Mouse (Mus musculus) macrophage (primary cell): ENCODE data around the gene Clasp1. TPM values are rescaled to one million over a fixed set of nuclear protein-coding genes. Genes with fewer than 3 reads are reported as not detected.

Experiments used
- H3K27ac ChIP-seq: fragments of 350-480 bp; formaldehyde crosslinking; 2 replicates; pipeline ENCODE4 v1.9.0; 2021
- H3K36me3 ChIP-seq: fragments of 350-480 bp; formaldehyde crosslinking; 2 replicates; pipeline ENCODE4 v1.9.0; 2021; ENCODE audit errors: inconsistent target
- H3K4me3 ChIP-seq: fragments of 350-480 bp; formaldehyde crosslinking; 2 replicates; pipeline ENCODE4 v1.9.0; 2021; ENCODE audit errors: inconsistent target
- H3K79me2 ChIP-seq: fragments of 350-480 bp; formaldehyde crosslinking; 2 replicates; pipeline ENCODE4 v1.9.0; 2021; ENCODE audit errors: inconsistent target
- WGBS: methylation state at CpG from one replicate; pipeline ENCODE4 v1.1.7; 2026; ENCODE audit warnings: inconsistent platforms; ENCODE audit not compliant: missing documents; 5-methylcytosine and 5-hydroxymethylcytosine counted together
- polyA plus RNA-seq: library from polyadenylated mRNA; stranded (reverse); fragments of 250-400 nt; gene quantifications from 3 replicates; pipeline ENCODE4 v1.2.4, GENCODE M21; 2018; ENCODE audit warnings: inconsistent platforms

Clasp1 gene
- polyA plus RNA-seq, 1 experiment from 2014 or later: 19.4 TPM

DNA sequence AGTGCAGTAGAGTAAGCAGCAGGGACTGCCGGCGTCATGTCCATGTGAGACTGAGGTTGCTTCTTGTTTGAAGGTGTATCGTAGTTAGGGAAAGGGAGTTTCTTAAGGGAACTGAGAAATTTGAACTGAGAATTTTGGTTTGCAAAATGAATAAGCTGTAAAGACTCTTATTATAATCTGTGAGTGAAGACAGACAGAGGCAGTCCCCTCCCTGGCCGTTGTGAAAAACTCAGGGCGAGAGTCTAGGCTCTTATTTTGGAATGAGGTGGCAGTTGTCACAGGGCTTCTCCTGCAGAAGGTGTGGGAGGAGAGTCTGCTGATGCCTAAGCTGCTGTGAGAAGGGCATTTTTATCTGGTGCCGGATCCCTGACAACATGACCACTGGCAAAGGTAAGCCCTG lies 92.8 kb downstream of the Clasp1 start:
- Histone ChIP-seq H3K27ac (no peak overlapping the region), H3K36me3 (no peaks in the 10 kb centered on the region), H3K4me3 (no peak overlapping the region), H3K79me2 (no peaks in the 10 kb centered on the region)
- 94% methylated on average over 6 of the region's 6 CpGs for WGBS

DNA sequence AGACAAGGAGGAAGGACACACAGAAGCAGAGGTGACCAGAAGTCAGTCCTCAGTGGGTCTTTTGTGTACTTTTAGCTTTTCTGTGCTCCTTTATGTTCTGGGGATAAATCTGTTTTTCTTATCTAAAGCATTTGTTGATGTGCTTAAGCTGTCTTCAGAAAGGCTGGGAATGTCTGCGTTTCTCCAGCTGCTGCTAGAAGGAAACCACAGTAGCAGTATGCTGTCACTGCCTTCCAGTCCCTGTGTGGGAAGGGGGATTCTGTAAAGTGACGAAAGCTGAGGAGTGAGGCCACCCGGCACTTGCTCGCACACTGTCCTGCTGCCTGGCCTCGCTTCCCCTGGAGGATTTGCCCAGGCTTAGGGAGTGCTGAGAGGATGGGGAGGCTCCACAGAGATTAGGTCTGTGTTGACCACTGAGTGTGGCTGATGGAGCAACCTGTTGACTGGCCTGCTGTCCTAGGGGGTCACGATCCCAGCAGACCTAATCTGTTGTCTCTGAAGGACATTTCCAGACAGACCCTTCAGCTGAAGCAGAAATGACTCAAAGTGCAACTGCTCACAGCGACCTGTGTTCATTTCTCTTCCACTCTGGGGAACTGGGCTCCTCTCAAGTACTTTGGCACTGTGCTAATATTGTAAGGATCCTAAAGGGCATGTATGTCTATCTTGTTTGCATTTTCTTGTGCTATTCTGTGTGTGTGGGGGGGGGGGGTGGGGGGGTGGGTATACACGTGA lies 93.6 kb downstream of the Clasp1 start:
- Histone ChIP-seq H3K36me3 (no peaks in the 10 kb centered on the region), H3K27ac (no peak overlapping the region), H3K79me2 (no peaks in the 10 kb centered on the region), H3K4me3 (no peak overlapping the region)
- WGBS: 91% methylated on average over 8 of the region's 8 CpGs

DNA sequence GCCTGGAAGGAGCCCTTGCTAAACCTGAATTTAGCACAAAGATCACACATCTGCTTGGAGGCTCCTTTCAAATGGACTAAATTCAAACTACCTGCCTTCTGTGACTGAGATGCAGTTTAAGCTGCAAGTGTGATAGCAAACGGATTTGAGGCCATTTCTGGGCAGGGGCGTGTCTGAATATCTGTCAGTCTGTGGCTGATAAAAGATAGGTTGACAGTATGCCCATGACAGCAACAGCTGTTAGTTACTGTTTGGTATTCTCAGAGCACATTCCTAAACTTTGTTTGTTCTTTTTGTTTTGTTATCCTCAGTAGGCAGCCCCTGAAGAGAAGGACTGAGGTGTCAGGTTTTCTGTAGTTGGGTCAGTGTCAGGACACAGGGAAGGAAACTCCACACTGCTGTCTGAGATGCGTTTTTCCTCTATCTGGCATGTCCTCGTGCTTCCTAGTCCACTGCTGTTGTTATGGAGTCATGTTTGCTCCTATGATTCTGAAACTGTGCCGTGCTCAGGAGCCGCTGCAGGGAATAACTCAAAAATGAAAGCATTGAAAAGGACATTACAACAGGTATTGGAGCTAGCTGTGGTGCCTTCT lies 94.7 kb downstream of the Clasp1 start:
- Histone ChIP-seq H3K27ac (no peak overlapping the region), H3K79me2 (no peaks in the 10 kb centered on the region), H3K36me3 (no peaks in the 10 kb centered on the region), H3K4me3 (no peak overlapping the region)
- WGBS: 91% methylated on average over 6 of the region's 6 CpGs

DNA sequence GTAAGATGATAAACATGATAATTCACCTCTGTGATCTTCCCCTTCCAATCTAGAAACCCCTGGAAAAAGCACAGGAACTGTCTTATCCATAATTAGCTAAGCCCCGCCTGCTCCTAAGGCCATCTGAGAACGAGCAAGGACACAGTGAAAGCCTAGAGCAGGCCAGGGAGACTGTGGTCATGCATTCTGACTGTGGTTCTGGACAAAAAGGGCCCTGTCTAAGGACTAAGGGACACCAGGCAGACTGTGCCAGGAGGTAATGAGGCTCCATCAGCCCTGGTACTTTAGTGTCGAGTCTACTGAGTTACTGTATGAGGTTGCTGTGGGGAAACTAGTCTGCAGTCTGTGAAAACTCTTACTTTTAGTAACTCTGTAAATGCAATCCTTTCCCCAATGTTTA lies 96.7 kb downstream of the Clasp1 start:
- no peaks in the 10 kb centered on the region for H3K79me2 ChIP-seq
- 95% methylated on average over 3 of the region's 3 CpGs for WGBS
- no peaks in the 10 kb centered on the region for H3K36me3 ChIP-seq
- H3K27ac ChIP-seq: no peak overlapping the region
- H3K4me3 ChIP-seq: no peak overlapping the region

DNA sequence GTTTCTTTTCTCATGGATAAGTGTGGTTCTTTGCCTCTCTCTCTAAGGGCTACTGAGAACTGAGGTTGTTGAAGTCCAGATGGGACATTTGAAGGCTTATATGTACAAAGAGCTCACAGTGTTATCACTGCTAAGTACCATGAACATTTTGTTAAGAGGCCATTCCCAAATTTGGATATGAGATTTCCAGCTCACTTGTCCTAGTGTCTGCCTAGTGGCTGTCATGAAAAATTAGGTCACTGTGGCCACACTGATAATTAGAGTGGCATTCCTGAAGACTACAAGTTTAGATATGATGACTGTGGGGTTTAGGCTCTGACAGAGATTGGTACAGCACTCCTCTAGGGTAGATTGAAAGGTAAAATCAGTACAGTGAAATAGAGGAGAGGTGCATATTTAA lies 97.2 kb downstream of the Clasp1 start:
- Histone ChIP-seq H3K4me3 (no peak overlapping the region), H3K36me3 (no peaks in the 10 kb centered on the region), H3K79me2 (no peaks in the 10 kb centered on the region), H3K27ac (no peak overlapping the region)

DNA sequence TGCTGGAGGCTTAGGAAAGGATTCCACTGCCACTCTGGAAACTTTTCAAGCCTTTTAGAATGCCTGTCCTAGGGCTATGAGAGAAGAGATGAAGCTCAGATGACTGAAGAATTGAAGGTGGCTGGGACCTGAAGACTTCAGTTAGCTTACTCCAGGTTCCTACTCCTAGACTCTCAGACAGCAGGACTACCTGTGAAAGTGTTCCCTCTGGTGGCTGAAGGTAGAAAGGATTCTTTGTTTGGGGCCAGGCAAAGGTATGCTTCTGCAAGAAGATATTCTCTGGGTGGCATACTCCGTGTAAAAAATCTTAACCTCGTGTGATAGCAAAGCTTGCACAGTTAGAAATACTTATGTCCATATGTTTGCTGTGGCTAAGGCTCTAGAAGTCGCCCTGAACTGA lies 104.0 kb downstream of the Clasp1 start:
- Histone ChIP-seq H3K4me3 (no peak overlapping the region), H3K36me3 (no peaks in the 10 kb centered on the region)

DNA sequence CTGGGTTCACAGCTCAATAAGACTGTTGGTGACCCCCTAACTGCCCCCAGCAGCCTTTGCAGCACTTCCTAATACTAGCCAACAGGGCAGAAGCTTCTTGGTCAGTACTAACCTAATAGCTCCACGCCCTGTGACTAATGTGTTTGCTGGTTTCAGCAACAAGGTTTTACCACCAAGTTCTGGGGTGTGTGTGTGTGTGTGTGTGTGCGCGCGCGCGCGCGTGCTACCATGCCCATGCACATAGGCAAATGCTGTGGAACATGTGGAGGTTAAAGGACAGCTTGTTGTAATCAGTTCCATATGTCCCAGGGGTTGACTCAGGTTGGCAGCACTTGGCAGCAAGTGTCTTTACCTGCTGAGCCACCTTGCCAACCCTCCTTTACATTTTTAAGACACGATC lies 105.7 kb downstream of the Clasp1 start:
- Histone ChIP-seq H3K36me3 (peaks cover 7% of the 10 kb centered on the region; the same call in 1 of the 2 replicates), H3K27ac (no peak overlapping the region), H3K79me2 (no peaks in the 10 kb centered on the region), H3K4me3 (no peak overlapping the region)
- 95% methylated on average over 9 of the region's 9 CpGs for WGBS

More for the DNA sequence above, 104.0 kb downstream of the Clasp1 start:
- Histone ChIP-seq H3K79me2 (no peaks in the 10 kb centered on the region), H3K27ac (no peak overlapping the region)
- WGBS: 88% methylated on average over 3 of the region's 3 CpGs

DNA sequence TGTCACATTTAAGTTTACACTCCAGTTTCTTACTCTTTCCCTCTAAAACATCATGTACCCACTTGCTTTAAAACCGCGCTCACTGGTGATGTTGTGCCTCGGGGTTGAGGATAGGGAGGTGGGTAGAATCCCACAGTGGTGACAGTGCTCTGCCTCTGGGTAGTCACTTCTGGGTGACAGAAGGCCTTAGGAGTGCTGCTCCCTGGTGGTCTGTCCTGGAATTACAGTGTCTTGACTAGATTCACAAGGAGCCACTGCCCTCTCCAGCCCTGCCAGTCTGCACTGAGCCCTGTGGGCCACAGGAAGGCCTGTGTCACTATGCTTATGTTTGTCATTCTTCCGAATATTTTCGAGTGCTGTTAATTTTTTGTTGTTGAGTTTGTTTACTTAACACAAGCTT lies 109.5 kb downstream of the Clasp1 start:
- no peaks in the 10 kb centered on the region for H3K79me2 ChIP-seq
- WGBS: 83% methylated on average over 5 of the region's 5 CpGs
- H3K4me3 ChIP-seq: no peak overlapping the region
- H3K36me3 ChIP-seq: peaks cover 44% of the 10 kb centered on the region
- H3K27ac ChIP-seq: no peak overlapping the region

DNA sequence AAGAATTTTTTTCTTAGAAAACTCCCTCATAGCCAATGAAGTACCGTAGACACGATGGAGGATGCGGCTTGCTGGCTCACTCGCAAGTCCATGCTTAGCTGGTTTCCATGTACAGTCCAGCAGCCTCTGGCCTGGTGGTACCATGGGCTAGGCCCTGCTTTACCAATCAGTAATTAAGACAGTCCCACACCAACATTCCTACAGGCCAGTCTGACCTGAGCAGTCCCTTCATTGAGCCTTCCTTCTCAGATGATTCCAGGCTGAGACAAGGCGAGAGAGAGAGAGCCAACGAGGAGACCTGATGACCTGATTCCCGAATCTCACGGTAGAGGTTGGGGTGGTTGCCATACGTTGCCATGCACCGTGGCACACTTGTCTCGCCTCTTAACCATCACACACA lies 111.7 kb downstream of the Clasp1 start:
- 94% methylated on average over 10 of the region's 11 CpGs for WGBS
- no peak overlapping the region for H3K4me3 ChIP-seq
- peaks cover 59% of the 10 kb centered on the region for H3K36me3 ChIP-seq
- no peaks in the 10 kb centered on the region for H3K79me2 ChIP-seq
- H3K27ac ChIP-seq: no peak overlapping the region

DNA sequence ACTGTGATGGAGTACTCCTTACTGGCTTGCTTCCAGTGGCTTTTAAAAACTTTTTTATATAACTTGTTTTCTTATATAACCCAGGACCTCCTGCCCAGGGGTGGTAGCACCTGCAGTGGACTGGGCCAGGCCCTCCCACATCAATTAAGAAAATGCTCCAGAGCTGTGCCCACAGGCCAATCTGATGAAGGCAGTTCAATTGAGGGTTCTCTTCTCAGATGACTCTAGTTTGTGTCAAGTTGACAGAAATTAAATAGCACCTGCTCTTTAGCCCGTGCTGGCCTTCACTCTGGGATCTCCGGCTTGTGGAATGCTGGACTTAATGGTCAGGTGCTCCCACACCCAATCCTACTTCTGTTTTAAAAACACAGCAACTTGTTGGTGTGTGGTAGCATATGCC lies 112.8 kb downstream of the Clasp1 start:
- Histone ChIP-seq H3K4me3 (no peak overlapping the region), H3K27ac (no peak overlapping the region), H3K36me3 (peaks cover 59% of the 10 kb centered on the region), H3K79me2 (no peaks in the 10 kb centered on the region)
- 95% methylated on average over 2 of the region's 2 CpGs for WGBS

DNA sequence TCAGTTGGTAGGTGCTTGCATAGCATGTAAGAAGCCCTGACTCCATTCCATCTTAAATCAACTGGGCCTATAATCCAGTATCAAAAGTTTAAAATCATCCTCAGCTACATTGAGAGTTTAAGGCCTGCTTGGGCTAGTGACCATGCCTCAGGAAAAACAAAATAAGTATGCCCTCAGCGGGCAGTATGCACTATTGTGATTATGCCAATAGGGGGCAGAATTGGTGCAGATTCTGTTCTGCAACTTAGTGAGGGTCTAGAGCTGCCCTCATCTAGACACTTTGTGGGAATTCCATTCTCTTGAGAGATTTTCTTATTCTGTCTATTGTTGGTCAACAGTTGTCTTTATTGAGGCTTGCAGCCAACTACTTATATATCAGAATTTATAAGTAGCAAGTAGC lies 116.9 kb downstream of the Clasp1 start:
- Histone ChIP-seq H3K36me3 (peaks cover 64% of the 10 kb centered on the region), H3K27ac (no peak overlapping the region), H3K4me3 (no peak overlapping the region), H3K79me2 (no peaks in the 10 kb centered on the region)
- WGBS: 100% methylated on average over 1 of the region's 1 CpGs

DNA sequence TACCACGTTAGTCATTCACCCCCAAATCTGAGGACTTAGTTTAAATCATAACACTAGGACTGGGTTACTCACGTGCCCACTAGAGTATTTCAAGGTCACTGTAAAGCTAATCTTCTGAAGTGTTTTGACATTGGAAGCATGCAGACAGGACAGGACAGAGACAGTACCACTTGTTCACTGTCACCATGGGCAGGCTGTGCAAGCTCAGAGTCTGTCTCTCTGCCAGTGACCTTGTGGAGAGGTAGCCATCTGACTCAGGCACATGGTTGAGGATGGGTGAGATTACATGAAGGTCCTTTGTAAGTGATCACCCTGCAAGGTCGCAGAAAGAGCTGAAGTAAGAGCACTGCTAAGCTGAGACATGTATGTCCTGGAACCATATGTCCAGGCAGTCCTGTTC lies 122.1 kb downstream of the Clasp1 start:
- H3K4me3 ChIP-seq: no peak overlapping the region
- H3K27ac ChIP-seq: no peak overlapping the region
- H3K36me3 ChIP-seq: peaks cover 44% of the 10 kb centered on the region; the same call in 1 of the 2 replicates
- WGBS: 94% methylated on average over 3 of the region's 3 CpGs
- H3K79me2 ChIP-seq: no peaks in the 10 kb centered on the region

DNA sequence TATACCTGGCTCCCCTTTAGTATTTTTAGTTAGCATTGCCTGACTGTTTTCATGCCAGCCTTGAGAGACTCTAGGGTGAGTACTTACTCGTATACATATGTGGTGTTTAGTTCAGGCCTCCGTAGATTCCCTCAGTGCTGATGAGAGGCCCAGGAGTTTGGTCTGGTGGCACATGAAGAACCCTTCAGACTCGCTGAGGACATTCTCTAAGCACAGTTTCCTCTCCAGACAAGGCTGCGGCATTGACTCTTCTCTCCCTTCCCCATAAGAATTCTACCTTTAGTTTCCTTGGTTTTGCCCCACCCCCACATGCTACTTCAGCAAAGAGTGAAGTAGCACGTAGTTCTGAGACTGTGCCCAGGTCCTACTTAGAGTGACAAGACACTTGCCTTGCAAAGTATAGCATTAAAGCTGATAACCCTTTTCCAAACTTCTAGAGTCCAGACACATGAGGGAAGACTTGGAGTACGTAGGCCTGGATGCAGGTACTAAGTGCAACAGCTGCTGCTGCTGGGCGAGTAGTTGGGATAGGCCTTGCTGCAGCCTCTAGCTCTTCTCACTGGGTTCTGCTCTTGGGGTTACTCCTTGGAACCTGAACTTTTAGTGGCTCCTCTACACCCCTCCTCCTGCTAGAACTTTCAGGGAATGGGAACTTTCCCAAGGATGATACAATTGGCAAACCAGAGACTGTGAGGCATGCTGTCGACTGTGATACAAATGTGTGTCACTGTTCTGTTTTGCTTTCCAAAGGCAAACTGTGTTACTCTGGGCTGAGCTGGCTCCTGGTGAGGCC lies 123.1 kb downstream of the Clasp1 start:
- 94% methylated on average over 7 of the region's 8 CpGs for WGBS
- no peaks in the 10 kb centered on the region for H3K79me2 ChIP-seq
- no peak overlapping the region for H3K4me3 ChIP-seq
- no peak overlapping the region for H3K27ac ChIP-seq
- H3K36me3 ChIP-seq: peaks cover 44% of the 10 kb centered on the region; the same call in 1 of the 2 replicates

DNA sequence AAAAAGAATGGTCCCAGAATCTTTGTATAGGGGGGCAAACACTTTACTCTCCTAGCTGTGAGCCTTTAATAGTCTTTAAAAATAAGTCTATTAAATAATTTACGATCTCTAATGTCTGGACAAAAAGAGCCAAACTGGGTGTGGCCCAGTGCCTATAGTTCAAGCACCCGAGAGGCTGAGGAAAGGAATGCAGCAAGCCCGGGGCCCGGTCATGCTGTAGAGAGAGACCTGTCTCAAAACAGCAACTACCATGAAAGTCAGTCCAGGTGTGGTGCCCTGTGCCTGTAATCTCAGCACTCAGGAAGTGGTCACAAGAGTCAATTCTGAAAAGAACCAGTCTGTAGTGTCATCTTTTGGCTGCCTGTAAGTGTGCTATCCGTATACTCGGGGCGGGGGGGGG lies 127.4 kb downstream of the Clasp1 start:
- H3K79me2 ChIP-seq: no peaks in the 10 kb centered on the region
- 90% methylated on average over 7 of the region's 7 CpGs for WGBS
- peaks cover 22% of the 10 kb centered on the region; the same call in 1 of the 2 replicates for H3K36me3 ChIP-seq
- no peak overlapping the region for H3K27ac ChIP-seq
- H3K4me3 ChIP-seq: no peak overlapping the region

DNA sequence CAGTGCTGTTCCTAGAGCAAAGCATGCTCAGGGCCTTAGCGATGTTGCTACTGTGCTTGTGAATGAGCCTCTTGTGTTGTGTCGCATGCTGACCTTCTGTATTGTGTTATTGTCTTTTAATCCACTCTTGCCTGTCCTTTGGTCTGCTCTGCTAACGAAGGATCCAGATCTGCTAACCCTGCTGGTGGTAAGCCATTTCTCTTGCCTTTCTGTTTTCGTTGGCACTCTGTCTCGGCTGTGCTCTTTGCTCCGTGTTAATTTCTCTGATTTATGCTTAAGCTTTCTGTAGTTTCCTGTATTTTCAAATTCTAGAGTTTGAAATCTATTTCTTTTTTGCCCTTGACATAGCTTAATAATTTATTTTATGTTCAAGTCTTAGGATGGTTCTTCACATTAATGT lies 134.3 kb downstream of the Clasp1 start:
- WGBS: over 99% methylated on average over 6 of the region's 6 CpGs
- Histone ChIP-seq H3K36me3 (peaks cover 29% of the 10 kb centered on the region; the same call in 1 of the 2 replicates), H3K79me2 (no peaks in the 10 kb centered on the region), H3K27ac (no peak overlapping the region), H3K4me3 (no peak overlapping the region)
